Mouse (Mus musculus) stomach, postnatal 0 days (tissue): ENCODE measurements at regions not wholly inside any gene's neighbourhood (a gene's known extent, or its start where the extent isn't known, plus 50 kb on each side); places are given as distances from the start of the nearest gene placed in this dataset.

Experiments used
- CTCF ChIP-seq: IDR thresholded peaks from 2 replicates; pipeline ENCODE4 v1.5.1; 2016; ENCODE audit warnings: antibody characterized with exemption, low read depth, mild to moderate bottlenecking, moderate library complexity
- EP300 ChIP-seq: optimal IDR thresholded peaks from 2 replicates; pipeline ENCODE3; 2016; ENCODE audit warnings: antibody characterized with exemption

- TF ChIP-seq CTCF = no peak
- TF ChIP-seq EP300 = no peak
Observed at GRCm38 (mm10) chr3:57911831-57912596, 64.1 kb upstream of the Pfn2 start.
